In genomic region chr14:59330499-59330898, GRCm38 (mm10) we compare ENCODE assay signal across 10 mouse cellular contexts. TPM values are rescaled to one million over a fixed set of nuclear protein-coding genes. Genes with fewer than 3 reads are reported as not detected.
DNase-seq lines count a peak whose midpoint lies in the region.
"Had no signal": no experiment of that assay in that cellular context is flagged by ENCODE, and none has a peak within 500 bp of the region (broad histone marks: within the 10 kb centered on the region; RNA-seq: fewer than 3 reads in every experiment).

No protein-coding gene starts in this region.

- peak; percentile 17 for DNase-seq in adrenal gland, adult 2 months
- peak; percentile 30 for DNase-seq in embryo, embryonic 10.5 days (ENCODE audit: low spot score)
- peak; percentile 4 for DNase-seq in gastrocnemius, postnatal 10 days
- DNase-seq in kidney, adult 11 months, result peak; percentile 2
- DNase-seq in left cerebral cortex, adult 11 months (ENCODE audit: low spot score), result peak; percentile 6
- peak; percentile 11 for DNase-seq in lung, postnatal 14 days
- peak; percentile 33 for DNase-seq in right cerebral cortex, adult 18-20 months
- DNase-seq in urinary bladder, postnatal 14 days (ENCODE audit: low spot score), result peak; percentile 67

RNA-seq across cellular contexts. Expression of gene Phf11b, which starts 10.7 kb away (rescaled TPM):
- total RNA-seq in adrenal gland, adult 2 months (2021), result 1 to 10 TPM; 2.6 to 3.2 TPM
- polyA plus RNA-seq in adrenal gland, adult 2 months (2012; rRNA removed), result 0.49 and 0.55 TPM in 2 replicates
- total RNA-seq in gastrocnemius, postnatal 10 days (2021), result under 1 TPM in 1 of 2 experiments, not detected in 1; 0.28 TPM

RNA-seq across cellular contexts. Expression of gene Phf11a, which starts 33.2 kb away (rescaled TPM):
- under 1 TPM in 1 of 2 experiments, not detected in 1; 0.79 TPM for total RNA-seq in adrenal gland, adult 2 months (2021)
- polyA plus RNA-seq in adrenal gland, adult 2 months (2012; rRNA removed), result 0.30 and 0.61 TPM in 2 replicates
- not detected for total RNA-seq in gastrocnemius, postnatal 10 days (2021)
- polyA plus RNA-seq: limb, embryonic 15.5 days; myocyte had no signal

RNA-seq across cellular contexts. Expression of gene Phf11d, which starts 34.8 kb away (rescaled TPM):
- total RNA-seq in adrenal gland, adult 2 months (2021), result 1 to 10 TPM; 6.2 to 6.7 TPM
- polyA plus RNA-seq in adrenal gland, adult 2 months (2012; rRNA removed), result 3.7 and 4.1 TPM in 2 replicates
- 1 to 10 TPM; 1.6 to 2.2 TPM for total RNA-seq in gastrocnemius, postnatal 10 days (2021)

Comparison
In these comparisons a context has a peak if more than half of its experiments do, and no peak if none do; other contexts are left out.
1. Peak in every context shown above with its lines: DNase-seq.
2. DNase-seq: peak in every context shown above with its lines; median percentile 67 in urinary bladder, postnatal 14 days; 33 in right cerebral cortex, adult 18-20 months; 30 in embryo, embryonic 10.5 days; 17 in adrenal gland, adult 2 months; 11 in lung, postnatal 14 days; 6 in left cerebral cortex, adult 11 months; 4 in gastrocnemius, postnatal 10 days; 2 in kidney, adult 11 months.